Mouse (Mus musculus) B cell, adult 2 months (primary cell): ENCODE results near the gene B4galt1.
"Not testable (repeated sequence)": the region's sequence is repeated elsewhere in the genome, so short reads cannot be mapped to it uniquely, and the experiment has no call there.

Experiments used
- DNase-seq, 2 experiments: peaks; one replicate each; pipeline ENCODE4 v3.0.0; 2022

Gene B4galt1

DNA sequence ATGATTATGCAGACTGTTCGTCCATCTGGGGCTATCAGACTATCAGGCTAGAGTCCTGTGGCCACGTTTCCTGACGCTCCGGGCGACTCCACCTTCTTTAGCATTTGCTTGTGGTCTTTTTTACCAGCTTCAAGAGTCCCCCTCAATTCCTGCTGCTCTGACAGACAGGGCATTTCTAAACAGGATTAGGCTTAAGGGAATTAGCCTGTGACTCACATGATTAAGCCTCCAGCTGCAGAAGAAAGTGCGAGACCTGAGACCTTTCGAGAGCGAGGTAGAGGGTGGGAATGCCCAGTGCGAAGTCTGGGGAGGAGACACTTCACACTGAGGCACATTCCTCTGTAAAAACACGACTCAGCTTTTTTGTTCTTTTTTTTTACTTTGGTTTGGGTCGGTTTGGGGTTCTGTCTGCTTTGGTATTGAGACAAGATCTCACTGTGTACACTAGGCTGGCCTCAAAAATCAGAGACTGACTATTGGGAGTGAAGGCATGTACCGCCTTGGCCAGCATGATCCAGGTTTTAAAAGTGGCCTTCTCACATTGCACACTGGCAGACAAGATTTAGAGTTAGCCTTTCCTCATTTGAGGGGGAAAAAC lies 37.9 kb downstream of the B4galt1 start:
- no peak for DNase-seq

DNA sequence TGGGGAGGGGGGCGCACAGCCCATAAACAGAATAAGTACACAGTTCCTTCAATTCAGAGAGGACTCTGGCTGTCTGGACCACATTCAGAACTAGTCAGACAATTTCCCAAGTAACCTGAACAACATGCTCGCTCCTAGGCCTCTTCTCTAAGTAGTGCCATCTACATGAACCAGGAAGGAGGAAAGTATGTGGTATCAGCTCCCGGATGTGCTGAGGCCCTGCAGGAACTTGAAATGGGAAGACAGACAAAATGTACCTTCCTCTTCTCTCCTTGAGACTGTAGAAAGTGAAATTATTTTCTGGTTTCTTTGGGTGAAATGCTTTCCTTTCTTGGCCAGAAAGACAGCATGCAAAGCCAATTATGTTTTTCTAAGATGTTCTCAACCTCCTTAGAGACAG lies 38.7 kb downstream of the B4galt1 start:
- DNase-seq = no peak

DNA sequence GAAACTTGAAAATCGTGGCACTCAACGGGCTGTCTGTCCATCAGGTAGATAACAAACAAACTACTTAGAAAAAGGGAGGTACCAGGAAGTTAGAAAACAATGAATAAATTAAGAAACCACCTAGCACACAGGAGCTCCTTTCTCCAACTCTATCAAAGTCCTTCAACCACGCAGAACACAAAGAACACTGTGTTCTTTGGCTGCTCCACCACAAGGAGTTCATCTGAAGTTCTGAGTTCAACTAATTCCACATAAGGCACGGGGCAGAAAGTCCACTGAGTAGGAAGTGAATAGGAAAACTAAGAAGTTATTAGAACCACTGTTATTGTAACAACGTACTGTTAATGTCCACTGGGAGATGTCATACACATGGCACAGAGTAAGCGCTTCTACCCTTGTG lies 39.4 kb downstream of the B4galt1 start:
- DNase-seq = no peak

DNA sequence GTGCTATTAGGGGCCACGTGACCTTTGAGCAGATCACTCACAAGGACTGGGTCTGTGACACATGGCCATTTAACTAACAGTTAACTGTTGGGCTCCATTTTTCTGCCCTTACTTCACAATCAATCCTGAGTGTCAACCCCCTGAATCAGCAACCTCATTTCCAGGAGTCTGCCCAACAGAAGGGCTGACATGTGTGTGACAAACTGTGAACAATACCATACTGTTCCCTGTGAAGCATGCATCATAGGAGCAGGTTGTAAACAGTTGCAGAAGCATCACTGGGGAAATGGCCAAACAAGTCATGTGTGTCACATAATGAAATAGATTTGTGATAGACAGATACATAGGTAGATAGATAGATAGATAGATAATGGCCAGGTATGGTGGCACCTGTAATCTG lies 40.9 kb downstream of the B4galt1 start:
- no peak for DNase-seq

DNA sequence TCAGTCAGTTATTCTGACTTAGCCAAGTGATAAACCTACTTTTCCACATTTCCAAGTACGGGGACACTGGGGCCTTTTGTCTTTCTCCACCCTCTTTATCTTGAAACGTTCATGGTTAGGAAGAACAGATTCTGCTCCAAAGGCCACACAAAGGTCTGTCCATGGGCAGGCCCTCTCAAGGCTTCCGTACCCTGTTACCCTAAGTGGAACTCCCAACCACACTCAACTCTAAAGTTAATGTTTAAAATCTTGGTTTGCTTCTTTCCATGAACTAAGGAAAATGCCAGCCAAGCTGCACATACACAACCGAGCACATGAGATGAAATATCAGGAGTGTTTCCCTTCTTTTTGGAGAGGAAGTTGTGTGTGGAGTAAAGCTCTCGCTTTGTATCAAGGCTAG lies 43.3 kb downstream of the B4galt1 start:
- DNase-seq = no peak

DNA sequence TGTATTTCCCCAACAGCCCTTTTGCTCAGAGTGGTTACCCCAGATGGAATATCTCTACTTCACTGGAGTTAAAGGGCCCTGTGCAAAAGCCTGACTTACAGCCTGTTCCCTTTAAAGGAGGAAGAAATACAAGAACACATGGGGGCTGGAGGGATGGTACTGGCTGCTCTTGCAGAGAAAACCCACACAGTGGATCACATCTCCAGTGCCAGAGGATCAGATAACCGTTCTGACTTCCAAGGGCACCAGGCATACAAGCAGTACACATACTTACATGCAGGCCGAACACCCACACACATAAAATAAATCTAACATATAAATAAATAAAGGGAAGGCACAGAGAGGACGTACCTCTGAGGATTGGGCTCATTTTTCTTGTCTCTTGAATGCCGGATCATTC lies 46.4 kb downstream of the B4galt1 start:
- no peak for DNase-seq

DNA sequence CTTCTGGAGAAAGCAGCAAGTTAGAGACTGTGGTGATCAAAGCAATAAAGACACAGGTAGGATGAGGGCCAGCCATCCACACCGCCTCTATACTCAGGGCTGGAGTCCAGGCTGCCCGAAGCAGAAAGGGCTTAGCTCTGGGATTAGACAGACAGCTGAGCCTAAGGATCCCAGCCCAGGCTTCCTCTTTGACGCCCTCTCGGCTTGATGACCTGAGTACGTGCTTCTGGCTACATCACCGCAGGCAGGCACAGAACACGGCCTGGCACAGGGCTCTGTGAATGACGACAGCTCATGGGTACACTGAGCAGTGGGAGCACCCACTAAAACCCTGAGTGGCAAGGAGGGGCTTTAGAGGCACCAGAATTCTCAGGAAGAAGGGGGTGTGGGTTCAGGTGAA lies 48.4 kb downstream of the B4galt1 start:
- DNase-seq = no peak

DNA sequence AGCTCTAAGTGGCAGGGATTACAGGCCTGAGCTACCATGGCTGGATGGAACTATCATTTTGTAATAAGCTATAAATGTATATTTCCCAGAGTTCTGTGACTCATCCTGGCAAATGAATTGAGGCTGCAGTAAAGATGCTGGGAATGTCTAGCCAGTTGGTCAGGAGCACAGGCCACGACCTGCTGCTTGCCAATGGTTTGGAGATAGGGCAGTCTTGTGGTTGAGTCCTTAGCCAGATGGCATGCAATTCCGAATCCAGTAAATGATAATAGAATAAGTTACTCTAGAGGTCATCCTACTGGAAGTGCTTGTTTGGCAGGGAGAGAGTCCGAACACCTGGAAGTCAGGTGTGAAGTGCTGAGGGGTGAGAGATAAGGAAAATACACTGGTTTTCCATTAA lies 51.0 kb downstream of the B4galt1 start:
- DNase-seq = no peak

DNA sequence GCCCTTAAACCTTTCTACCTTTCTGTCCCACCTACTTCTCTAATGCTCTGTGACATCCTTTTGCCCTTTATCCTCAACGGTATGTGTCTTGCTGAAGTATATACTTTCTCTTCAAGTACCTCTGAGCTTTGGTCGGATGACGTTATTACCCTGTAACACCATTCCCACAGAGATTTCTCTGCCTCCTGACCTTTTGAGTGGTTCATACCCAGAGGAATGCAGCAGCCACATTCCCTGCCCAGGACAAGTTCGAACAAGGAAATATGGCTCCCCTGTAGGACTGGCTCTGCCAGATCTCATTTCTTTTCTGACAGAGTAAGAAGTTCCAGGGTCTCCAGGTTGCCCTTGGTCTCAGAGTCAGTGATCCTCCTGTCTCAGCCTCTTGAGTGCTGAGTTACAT lies 51.9 kb downstream of the B4galt1 start:
- no peak for DNase-seq

DNA sequence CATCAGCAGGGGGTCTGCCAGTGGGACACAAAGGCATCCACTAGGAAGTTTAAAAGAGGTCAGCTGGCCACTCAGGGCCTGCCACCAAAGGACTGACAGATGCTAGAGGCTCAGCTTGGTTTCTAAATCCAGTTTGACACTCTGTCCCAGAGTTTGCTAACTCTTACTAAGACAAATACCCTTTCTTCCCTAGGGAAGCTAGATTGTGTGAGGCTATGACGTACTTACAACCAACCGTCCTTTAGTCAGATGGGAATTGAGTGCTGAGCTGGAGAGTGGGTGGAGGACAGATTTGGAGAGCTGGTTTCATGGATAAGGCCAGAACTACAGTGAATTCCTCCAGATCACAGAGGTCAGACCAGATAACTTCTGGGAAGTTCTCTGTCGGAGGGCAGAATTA lies 52.9 kb downstream of the B4galt1 start:
- no peak for DNase-seq

DNA sequence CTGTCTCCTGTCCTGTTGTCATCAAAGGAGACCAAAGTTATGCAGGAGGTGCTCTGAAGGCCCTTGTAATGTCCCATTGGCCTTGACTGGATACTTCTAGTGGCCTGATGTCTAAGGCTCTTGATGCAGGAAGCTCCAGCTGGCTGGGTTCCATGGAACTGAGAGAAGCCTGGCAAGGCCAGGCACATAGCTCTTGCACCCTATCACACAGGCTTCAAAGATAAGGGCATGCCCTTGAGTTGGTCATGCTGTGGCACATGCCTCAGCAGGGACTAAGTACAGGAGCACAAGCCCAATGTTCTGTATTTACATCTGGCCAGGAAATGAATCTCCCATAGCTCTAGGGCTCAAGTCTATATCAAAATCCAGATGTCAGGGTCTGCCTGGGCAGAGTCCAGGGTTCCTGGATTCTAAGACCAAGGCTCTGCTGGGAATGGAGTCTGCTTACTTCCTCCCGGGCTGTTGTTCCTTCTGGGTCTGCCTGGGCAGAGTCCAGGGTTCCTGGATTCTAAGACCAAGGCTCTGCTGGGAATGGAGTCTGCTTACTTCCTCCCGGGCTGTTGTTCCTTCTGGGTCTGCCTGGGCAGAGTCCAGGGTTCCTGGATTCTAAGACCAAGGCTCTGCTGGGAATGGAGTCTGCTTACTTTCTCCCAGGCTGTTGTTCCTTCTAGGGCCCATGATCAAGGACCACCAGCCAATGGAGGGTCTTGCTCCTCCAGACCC lies 54.8 kb downstream of the B4galt1 start:
- not testable (repeated sequence) for DNase-seq

DNA sequence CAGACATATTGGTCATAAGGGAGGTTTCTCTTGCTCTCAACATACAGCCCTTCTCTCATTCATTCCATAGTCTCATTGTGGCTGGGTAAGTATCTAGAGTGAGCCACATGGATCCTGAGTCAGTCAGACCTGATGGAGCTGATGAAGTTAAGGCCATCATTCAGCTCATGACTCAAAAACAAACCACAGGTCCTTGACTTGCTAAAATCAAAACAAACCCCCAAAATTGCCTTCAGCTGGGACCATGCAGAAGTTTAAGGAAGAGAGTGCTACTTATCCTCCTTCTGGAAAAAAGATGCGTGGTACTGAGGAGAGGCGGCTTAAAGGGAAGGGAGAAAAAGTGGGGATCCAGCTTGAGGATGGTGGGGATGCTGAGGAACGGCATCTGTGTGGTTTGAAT lies 58.0 kb downstream of the B4galt1 start:
- DNase-seq = no peak

DNA sequence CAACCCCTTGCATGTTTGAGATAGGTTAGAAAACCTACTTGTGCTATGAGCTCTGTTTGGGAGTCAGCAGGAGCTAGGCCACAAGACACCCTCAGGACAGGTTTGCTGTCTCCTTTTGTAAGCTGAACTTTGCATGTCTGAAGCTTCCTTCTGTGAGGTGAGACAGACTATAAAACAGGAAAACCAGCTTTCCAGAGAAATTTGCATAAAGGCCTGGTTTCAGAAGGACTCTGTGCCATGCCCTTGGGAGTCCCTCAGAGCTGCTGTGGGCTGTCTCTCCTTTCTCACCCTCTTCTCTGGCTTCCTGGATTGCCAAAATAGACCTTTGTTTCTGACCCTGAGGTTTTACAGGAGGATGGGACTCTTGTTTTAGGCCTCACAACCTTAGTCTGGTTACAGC lies 59.5 kb downstream of the B4galt1 start:
- no peak for DNase-seq

DNA sequence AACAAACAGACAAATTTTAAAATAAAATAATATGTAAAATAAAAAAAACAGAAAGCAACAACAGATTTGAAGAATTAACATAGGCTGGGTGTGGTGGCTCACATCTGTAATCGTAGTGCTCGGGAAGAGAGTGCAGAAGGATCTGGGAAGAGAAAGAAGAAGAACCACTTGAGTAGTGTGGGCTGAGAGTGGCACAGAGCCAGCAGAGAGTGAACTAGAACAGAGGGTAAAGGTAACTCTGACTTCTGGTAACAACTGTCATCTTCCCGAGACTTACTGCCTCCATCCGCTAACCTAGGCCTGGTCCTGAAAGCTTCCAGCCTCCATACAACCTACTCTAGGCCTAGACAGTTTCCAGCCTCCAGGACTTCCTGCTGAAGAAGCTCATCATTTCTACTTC lies 62.6 kb downstream of the B4galt1 start:
- no peak for DNase-seq

DNA sequence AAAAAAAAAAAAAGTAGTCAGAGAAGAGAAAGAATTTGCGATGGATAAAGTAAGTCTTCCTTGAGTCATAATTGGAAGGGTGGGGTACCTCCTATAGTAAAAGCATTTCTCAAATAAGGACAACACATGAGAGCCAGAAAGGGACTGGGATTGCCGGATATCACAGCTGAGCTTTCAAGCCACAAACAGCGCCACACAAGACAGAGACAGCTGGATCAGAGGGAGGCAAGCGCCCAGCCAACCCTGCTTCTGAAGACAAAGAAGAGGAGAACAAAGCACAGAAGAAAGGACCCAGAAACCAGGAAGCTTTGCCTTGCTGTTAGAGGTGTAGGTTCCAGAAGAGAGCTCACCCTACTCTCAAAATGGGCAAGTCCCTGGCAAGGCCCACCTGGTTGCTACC lies 67.2 kb downstream of the B4galt1 start:
- no peak for DNase-seq

DNA sequence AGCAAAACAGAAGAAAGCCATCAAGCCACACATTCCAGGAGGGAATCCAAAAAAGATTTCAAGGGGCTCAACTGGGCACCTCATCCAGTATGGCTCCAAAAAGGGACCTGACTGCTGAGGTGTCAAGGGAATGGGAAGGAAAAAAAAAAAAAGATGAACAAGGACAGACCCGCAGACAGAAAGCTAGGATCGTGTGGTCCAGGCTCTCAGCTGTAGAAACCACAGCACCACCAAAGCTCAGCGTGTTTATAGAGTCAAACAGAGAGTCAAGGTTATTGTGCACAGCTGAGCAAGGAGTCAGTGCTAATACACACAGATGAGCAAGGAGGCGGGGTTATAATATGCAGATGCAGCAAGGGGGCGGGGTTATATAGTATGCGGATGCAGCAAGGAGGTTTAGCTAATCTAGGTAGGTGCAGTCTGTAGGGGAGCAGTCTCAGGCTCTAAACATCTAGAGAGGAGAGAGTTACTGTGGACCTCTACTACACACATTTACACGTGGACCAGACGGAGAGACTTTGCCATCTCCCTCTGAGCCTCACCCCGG lies 68.1 kb downstream of the B4galt1 start:
- DNase-seq = peak; percentile 41 to 50

DNA sequence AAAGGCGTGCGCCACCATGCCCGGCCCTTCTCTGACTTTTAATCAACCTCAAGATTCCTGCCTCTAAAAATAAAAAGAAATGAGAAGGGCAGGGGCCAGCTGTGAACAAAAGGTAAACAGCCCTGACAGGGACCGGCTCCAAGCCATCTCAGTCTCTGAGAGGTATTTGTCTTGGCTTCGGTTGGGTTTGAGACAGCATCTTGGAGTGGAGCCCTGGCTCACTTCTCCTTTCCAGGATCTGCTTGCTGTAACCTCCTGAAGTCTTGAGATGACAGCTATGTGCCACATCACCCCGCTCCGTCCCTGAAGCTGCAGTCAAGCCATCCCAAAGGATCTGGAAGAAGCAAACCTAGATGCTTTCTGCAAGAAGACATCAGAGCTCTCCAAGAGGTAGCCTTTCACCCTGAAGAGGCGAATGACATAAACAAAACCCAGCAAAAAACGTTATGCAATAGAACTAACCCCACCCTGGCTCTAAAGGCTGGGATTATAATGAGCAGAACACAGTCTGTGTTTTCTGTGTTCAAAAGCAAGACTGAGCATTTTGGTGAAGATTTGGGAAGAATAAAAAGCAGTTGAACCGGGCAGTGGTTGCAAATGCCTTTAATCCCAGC lies 69.1 kb downstream of the B4galt1 start:
- DNase-seq = no peak

DNA sequence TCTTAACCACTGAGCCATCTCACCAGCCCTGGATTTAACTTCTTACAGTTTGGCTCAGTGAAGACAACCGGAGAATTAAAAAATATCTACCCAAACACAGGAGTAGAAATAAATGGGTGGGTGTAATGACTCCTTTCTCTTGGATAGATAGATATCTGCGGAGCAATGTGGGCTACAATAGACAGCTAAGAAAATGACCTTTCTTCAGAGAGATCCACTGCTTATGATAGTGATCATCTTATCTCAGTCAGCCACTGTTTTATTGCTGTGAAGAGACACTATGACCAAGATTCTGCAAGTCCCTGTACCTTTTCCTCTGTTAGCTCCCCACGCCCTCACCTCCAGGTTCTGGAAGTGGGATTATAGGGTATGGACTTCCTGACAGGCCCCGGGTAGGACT lies 70.8 kb downstream of the B4galt1 start:
- no peak for DNase-seq

DNA sequence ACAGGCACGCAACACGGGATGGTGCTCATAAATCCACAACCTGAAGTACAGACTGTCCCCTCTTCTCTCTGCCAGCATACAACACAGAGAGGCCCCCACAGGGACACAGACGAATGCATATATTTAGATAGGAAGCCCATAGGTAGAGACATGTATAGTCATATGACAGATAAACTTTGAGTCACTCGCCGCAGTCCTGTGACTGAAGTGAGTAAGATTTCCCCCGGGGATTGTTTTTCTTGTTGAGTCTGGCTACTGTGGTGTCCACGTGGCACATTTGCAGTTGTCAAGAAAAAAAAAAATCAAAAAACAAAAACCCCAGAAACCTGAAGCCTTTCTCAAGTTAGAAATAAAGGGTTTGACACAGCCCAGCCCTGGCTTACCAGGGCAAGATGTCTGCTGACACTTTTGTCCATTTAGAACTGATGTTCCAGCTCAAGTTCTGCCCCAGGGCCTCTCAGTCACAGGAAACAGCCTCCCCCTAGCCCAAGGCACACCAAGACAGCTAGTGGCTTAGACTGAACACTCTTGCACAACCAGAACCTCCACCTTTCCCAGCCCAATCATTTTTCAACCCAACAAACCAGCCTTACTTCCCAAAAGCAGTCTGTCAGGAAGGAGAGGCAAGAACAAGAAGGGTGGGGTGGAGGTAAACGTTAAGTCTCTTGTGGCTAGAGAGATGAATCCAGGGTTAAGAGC lies 71.9 kb downstream of the B4galt1 start:
- peak; percentile 75 to 81 for DNase-seq

DNA sequence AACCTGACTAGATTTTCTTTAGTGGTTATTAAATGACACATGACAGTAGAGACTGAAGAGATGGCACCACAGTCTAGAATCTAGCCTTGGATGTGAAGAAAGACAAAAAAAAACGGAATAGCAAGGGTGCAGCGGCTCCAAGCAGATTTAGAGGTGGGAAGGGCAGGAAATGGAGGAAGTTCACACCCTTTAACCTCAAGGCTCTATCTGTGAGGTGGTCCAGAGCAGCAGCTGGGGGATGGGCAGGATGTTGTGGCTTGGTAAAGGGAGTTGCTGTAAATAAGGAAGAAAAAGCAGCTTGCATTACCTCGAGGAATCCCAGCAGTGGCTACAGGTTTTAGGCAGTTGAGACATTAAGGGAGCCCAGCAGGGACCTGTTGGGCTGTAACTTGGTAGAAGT lies 72.7 kb downstream of the B4galt1 start:
- peak; percentile 83 to 88 for DNase-seq

DNA sequence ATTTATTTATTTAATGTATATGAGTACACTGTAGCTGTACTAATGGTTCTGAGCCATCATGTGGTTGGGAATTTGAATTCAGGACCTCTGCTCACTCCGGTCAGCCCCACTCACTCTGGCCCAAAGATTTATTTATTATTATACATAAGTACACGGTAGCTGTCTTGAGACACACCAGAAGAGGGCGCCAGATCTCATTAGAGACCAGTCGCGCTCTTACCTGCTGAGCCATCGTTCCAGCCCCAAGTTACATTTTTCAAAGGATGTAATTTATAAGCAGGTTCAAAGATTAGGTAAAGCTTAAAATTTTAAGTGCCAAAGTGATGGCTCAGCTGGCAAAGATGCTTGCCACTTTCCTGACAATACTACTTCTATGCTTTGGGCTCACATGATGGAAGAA lies 75.1 kb downstream of the B4galt1 start:
- peak; percentile 37 to 44 for DNase-seq

DNA sequence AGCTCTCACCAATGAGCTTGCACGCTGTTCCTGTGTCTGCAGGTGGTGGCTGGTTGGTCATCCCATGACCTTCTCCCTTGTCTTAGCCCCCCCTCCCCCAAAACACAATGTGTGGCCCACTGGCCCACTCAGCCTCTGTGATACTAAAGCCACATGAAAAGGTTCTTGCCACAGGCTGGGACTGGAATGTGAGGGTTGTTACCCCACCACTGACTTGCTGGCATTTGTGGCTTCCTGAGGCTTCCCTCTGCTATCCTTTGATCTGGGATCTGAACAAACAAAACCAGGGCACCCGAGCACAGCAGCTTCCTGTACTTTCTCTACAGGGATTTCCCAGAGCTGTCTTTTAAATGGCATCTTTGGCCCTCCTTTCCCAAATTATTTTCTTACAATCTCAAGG lies 76.7 kb downstream of the B4galt1 start:
- no peak for DNase-seq

DNA sequence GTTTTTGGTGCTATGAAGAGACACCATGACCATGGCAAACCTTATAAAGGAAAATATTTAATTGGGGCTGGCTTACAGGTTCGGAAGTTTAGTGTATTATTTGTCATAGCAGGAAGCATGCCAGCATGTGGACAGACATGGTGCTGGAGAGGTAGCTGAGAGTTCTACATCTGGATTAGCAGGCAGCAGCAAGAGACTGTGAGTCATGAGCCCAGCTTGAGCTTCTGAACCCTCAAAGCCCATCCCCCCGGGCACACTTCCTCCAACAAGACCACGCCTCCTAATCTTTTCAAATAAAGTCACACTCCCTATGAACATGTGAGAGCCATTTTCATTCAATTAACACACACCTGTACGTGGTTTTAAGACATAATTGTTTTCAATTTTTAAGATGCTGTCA lies 77.4 kb downstream of the B4galt1 start:
- DNase-seq = peak; percentile 58 to 66
